Mouse (Mus musculus) heart, embryonic 12.5 days (tissue): Measurements from ENCODE around the gene Spef1. TPM values are rescaled to one million over a fixed set of nuclear protein-coding genes. Genes with fewer than 3 reads are reported as not detected.
A peak's percentile ranks its signal among the peaks of the same experiment; 100 is the strongest.

Experiments used
- ATAC-seq: fragments of 200-750 bp; cut with Nextera tagmentation; 2 replicates; pipeline ENCODE4 v1.8.0; 2017; ENCODE audit warnings: moderate TSS enrichment, moderate library complexity; ENCODE audit not compliant: insufficient number of reproducible peaks, low FRiP score
- H3K27ac ChIP-seq: fragments of 300-500 bp; sonication (generic); 2 replicates; pipeline ENCODE4 v1.5.1; 2016; ENCODE audit warnings: mild to moderate bottlenecking, moderate library complexity; ENCODE audit not compliant: poor library complexity, severe bottlenecking
- H3K27me3 ChIP-seq: fragments of 300-500 bp; sonication (generic); replicated peaks from 2 replicates; pipeline ENCODE4 v1.6.1; 2016; ENCODE audit warnings: mild to moderate bottlenecking, moderate library complexity
- H3K36me3 ChIP-seq: fragments of 300-500 bp; sonication (generic); 2 replicates; pipeline ENCODE4 v1.6.1; 2016; ENCODE audit warnings: mild to moderate bottlenecking, moderate library complexity
- H3K4me1 ChIP-seq: fragments of 300-500 bp; sonication (generic); replicated peaks from 2 replicates; pipeline ENCODE4 v1.6.1; 2016; ENCODE audit warnings: mild to moderate bottlenecking
- H3K4me2 ChIP-seq: fragments of 300-500 bp; sonication (generic); 2 replicates; pipeline ENCODE4 v1.6.1; 2016; ENCODE audit warnings: mild to moderate bottlenecking, moderate library complexity
- H3K4me3 ChIP-seq: fragments of 300-500 bp; sonication (generic); 2 replicates; pipeline ENCODE4 v1.5.1; 2016; ENCODE audit warnings: mild to moderate bottlenecking
- H3K9ac ChIP-seq: fragments of 300-500 bp; sonication (generic); 2 replicates; pipeline ENCODE4 v1.6.1; 2016; ENCODE audit warnings: mild to moderate bottlenecking, moderate library complexity
- H3K9me3 ChIP-seq: fragments of 300-500 bp; sonication (generic); replicated peaks from 2 replicates; pipeline ENCODE4 v1.6.1; 2016; ENCODE audit warnings: mild to moderate bottlenecking, moderate library complexity
- WGBS: fragments of 180-500 bp; shearing (Covaris S2); methylation state at CpG from one replicate; pipeline ENCODE4 v1.1.7; 2016; 5-methylcytosine and 5-hydroxymethylcytosine counted together
- polyA plus RNA-seq: library from polyadenylated mRNA; unstranded; fragments of >200 nt; fragmentation: Nextera tagmentation; extraction: Ambion mirVana; gene quantifications from 2 replicates; pipeline ENCODE4 v1.2.1, GENCODE M21; 2016

Spef1 gene
- polyA plus RNA-seq, 1 experiment from 2014 or later = 1.3 TPM

- Histone ChIP-seq H3K4me1 (peaks cover 25% of the 10 kb centered on the region), H3K4me2 (no peak overlapping the region), H3K27me3 (no peaks in the 10 kb centered on the region), H3K36me3 (peaks cover 65% of the 10 kb centered on the region), H3K27ac (no peak overlapping the region), H3K4me3 (no peak overlapping the region), H3K9me3 (no peaks in the 10 kb centered on the region), H3K9ac (no peak overlapping the region)
- 73% methylated on average over 7 of the region's 7 CpGs for WGBS
- ATAC-seq = peak; percentile 81
Measured at GRCm38 (mm10) chr2:131152166-131152730, 34.8 kb downstream of the Spef1 start.

GRCm38 (mm10) chr2:131149254-131149578 lies 37.9 kb downstream of the Spef1 start:
- Histone ChIP-seq H3K27ac (no peak overlapping the region), H3K9ac (no peak overlapping the region), H3K4me1 (peaks cover 30% of the 10 kb centered on the region), H3K4me2 (no peak overlapping the region), H3K36me3 (peaks cover 88% of the 10 kb centered on the region), H3K27me3 (no peaks in the 10 kb centered on the region), H3K9me3 (no peaks in the 10 kb centered on the region), H3K4me3 (no peak overlapping the region)
- 86% methylated on average over 3 of the region's 3 CpGs for WGBS
- ATAC-seq = no peak

- Histone ChIP-seq H3K9me3 (no peaks in the 10 kb centered on the region), H3K4me2 (no peak overlapping the region), H3K9ac (no peak overlapping the region), H3K27ac (no peak overlapping the region), H3K27me3 (no peaks in the 10 kb centered on the region), H3K36me3 (peaks cover 92% of the 10 kb centered on the region), H3K4me1 (peaks cover 30% of the 10 kb centered on the region), H3K4me3 (no peak overlapping the region)
- whole genome bisulfite sequencing = 71% methylated on average over 8 of the region's 8 CpGs
- ATAC-seq = peak; percentile 7; the same call in 1 of the 2 replicates
Measured at GRCm38 (mm10) chr2:131148353-131149253, 38.5 kb downstream of the Spef1 start.

- Histone ChIP-seq H3K4me2 (no peak overlapping the region), H3K4me1 (peaks cover 22% of the 10 kb centered on the region), H3K27ac (no peak overlapping the region), H3K9ac (no peak overlapping the region), H3K27me3 (no peaks in the 10 kb centered on the region), H3K4me3 (no peak overlapping the region), H3K9me3 (no peaks in the 10 kb centered on the region), H3K36me3 (peaks cover 84% of the 10 kb centered on the region)
- 94% methylated on average over 8 of the region's 8 CpGs for WGBS
- no peak for ATAC-seq
Measured at GRCm38 (mm10) chr2:131147043-131147365, 40.1 kb downstream of the Spef1 start.

GRCm38 (mm10) chr2:131146193-131147042 lies 40.7 kb downstream of the Spef1 start:
- Histone ChIP-seq H3K9me3 (no peaks in the 10 kb centered on the region), H3K27me3 (no peaks in the 10 kb centered on the region), H3K36me3 (peaks cover 85% of the 10 kb centered on the region), H3K4me2 (no peak overlapping the region), H3K27ac (no peak overlapping the region), H3K4me1 (peaks cover 22% of the 10 kb centered on the region), H3K4me3 (no peak overlapping the region), H3K9ac (no peak overlapping the region)
- WGBS = 77% methylated on average over 21 of the region's 21 CpGs
- no peak for ATAC-seq

- Histone ChIP-seq H3K9me3 (no peaks in the 10 kb centered on the region), H3K4me2 (no peak overlapping the region), H3K9ac (no peak overlapping the region), H3K27ac (no peak overlapping the region), H3K4me1 (peaks cover 27% of the 10 kb centered on the region), H3K4me3 (no peak overlapping the region), H3K27me3 (no peaks in the 10 kb centered on the region), H3K36me3 (peaks cover 81% of the 10 kb centered on the region)
- ATAC-seq = no peak
- whole genome bisulfite sequencing = 73% methylated on average over 2 of the region's 2 CpGs
Measured at GRCm38 (mm10) chr2:131145536-131145935, 41.5 kb downstream of the Spef1 start.

GRCm38 (mm10) chr2:131145121-131145520 lies 42.0 kb downstream of the Spef1 start:
- Histone ChIP-seq H3K9ac (0 out of 2 replicates have a peak overlapping the region, but pooled peaks have one; percentile 11), H3K27ac (no peak overlapping the region), H3K4me2 (no peak overlapping the region), H3K27me3 (no peaks in the 10 kb centered on the region), H3K4me3 (no peak overlapping the region), H3K4me1 (peaks cover 32% of the 10 kb centered on the region), H3K36me3 (peaks cover 77% of the 10 kb centered on the region), H3K9me3 (no peaks in the 10 kb centered on the region)
- 48% methylated on average over 13 of the region's 13 CpGs for WGBS
- ATAC-seq = no peak

GRCm38 (mm10) chr2:131143007-131143780 lies 43.9 kb downstream of the Spef1 start:
- 71% methylated on average over 22 of the region's 22 CpGs for WGBS
- no peak overlapping the region for H3K9ac ChIP-seq

GRCm38 (mm10) chr2:131142592-131142991 lies 44.5 kb downstream of the Spef1 start:
- H3K4me2 ChIP-seq = peak overlapping the region; percentile 29; the same call in 1 of the 2 replicates
- peaks cover 33% of the 10 kb centered on the region for H3K4me1 ChIP-seq
- no peak overlapping the region for H3K27ac ChIP-seq
- ATAC-seq = peak; percentile 44; the same call in 1 of the 2 replicates
- peaks cover 65% of the 10 kb centered on the region for H3K36me3 ChIP-seq
- 26% methylated on average over 18 of the region's 18 CpGs for WGBS
- H3K27me3 ChIP-seq = no peaks in the 10 kb centered on the region
- no peak overlapping the region for H3K4me3 ChIP-seq
- no peak overlapping the region for H3K9ac ChIP-seq
- H3K9me3 ChIP-seq = no peaks in the 10 kb centered on the region

More at GRCm38 (mm10) chr2:131143007-131143780, 43.9 kb downstream of the Spef1 start:
- Histone ChIP-seq H3K4me3 (no peak overlapping the region), H3K36me3 (peaks cover 68% of the 10 kb centered on the region), H3K4me1 (peaks cover 36% of the 10 kb centered on the region), H3K4me2 (peak overlapping the region; percentile 29; the same call in 1 of the 2 replicates), H3K9me3 (no peaks in the 10 kb centered on the region), H3K27ac (no peak overlapping the region), H3K27me3 (no peaks in the 10 kb centered on the region)
- no peak for ATAC-seq

- Histone ChIP-seq H3K9me3 (no peaks in the 10 kb centered on the region), H3K27me3 (no peaks in the 10 kb centered on the region), H3K4me1 (peaks cover 38% of the 10 kb centered on the region), H3K4me3 (no peak overlapping the region), H3K4me2 (no peak overlapping the region), H3K27ac (no peak overlapping the region), H3K36me3 (peaks cover 56% of the 10 kb centered on the region), H3K9ac (no peak overlapping the region)
- 86% methylated on average over 8 of the region's 8 CpGs for WGBS
- no peak for ATAC-seq
Measured at GRCm38 (mm10) chr2:131141336-131141986, 45.6 kb downstream of the Spef1 start.
